Mouse (Mus musculus) thymus, postnatal 36 days (tissue): ENCODE results near the gene Cadm4.

Source experiments
- DNase-seq, 2 experiments: peaks; one replicate each; pipeline ENCODE4 v3.0.0; 2022; ENCODE audit warnings: mixed read lengths in 2 of 2

The Cadm4 gene

GRCm38 (mm10) chr7:24481474-24482207, at the start of gene Cadm4:
Cadm4 (plus strand) TSS chr7:24482023.
- DNase-seq: peak; percentile 88 to 90

- no peak for DNase-seq
Measured at GRCm38 (mm10) chr7:24435305-24435704, 46.5 kb upstream of the Cadm4 start.

- no peak for DNase-seq
Measured at GRCm38 (mm10) chr7:24437981-24438380, 43.8 kb upstream of the Cadm4 start.

- no peak for DNase-seq
Measured at GRCm38 (mm10) chr7:24439191-24439590, 42.6 kb upstream of the Cadm4 start.

GRCm38 (mm10) chr7:24439891-24440290, 41.9 kb upstream of the Cadm4 start:
- DNase-seq: no peak

- peak; percentile 82 to 84 for DNase-seq
Measured at GRCm38 (mm10) chr7:24441785-24442184, 40.0 kb upstream of the Cadm4 start.

GRCm38 (mm10) chr7:24442313-24442712, 39.5 kb upstream of the Cadm4 start:
- DNase-seq: no peak

- DNase-seq: no peak
Measured at GRCm38 (mm10) chr7:24445266-24445926, 36.4 kb upstream of the Cadm4 start.

GRCm38 (mm10) chr7:24446697-24447340, 35.0 kb upstream of the Cadm4 start:
- no peak for DNase-seq

- no peak for DNase-seq
Measured at GRCm38 (mm10) chr7:24448782-24449517, 32.9 kb upstream of the Cadm4 start.

GRCm38 (mm10) chr7:24450585-24451017, 31.2 kb upstream of the Cadm4 start:
- DNase-seq: peak in 1 of 2 experiments; percentile 42

GRCm38 (mm10) chr7:24451855-24452311, 29.9 kb upstream of the Cadm4 start, which contains the start of gene Irgc1:
Irgc1 (minus strand) TSS chr7:24452297.
- no peak for DNase-seq

GRCm38 (mm10) chr7:24454199-24454598, 27.6 kb upstream of the Cadm4 start:
- no peak for DNase-seq

- DNase-seq: no peak
Measured at GRCm38 (mm10) chr7:24455726-24456125, 26.1 kb upstream of the Cadm4 start.

- peak; percentile 72 to 79 for DNase-seq
Measured at GRCm38 (mm10) chr7:24457726-24458370, 24.0 kb upstream of the Cadm4 start.

- DNase-seq: no peak
Measured at GRCm38 (mm10) chr7:24459440-24459839, 22.4 kb upstream of the Cadm4 start.

GRCm38 (mm10) chr7:24459843-24460242, 22.0 kb upstream of the Cadm4 start:
- DNase-seq: no peak

GRCm38 (mm10) chr7:24461376-24462051, 20.3 kb upstream of the Cadm4 start:
- DNase-seq: no peak

- no peak for DNase-seq
Measured at GRCm38 (mm10) chr7:24462388-24463319, 19.2 kb upstream of the Cadm4 start, which contains the start of gene Plaur. Plaur (plus strand) TSS chr7:24462484.

GRCm38 (mm10) chr7:24466835-24467234, 15.0 kb upstream of the Cadm4 start:
- DNase-seq: no peak
